Mouse (Mus musculus) ovary, postnatal 14 days (tissue): ENCODE results near the gene 4931428F04Rik.
"Not testable (repeated sequence)": the region's sequence is repeated elsewhere in the genome, so short reads cannot be mapped to it uniquely, and the experiment has no call there.

Experiments used
- DNase-seq: peaks from one replicate; pipeline ENCODE4 v3.0.0; 2022; ENCODE audit warnings: low spot score

The 4931428F04Rik gene

GRCm38 (mm10) chr8:105307670-105308069 is 18.0 kb upstream of the 4931428F04Rik start:
- no peak for DNase-seq

- no peak for DNase-seq
These were observed 16.6 kb upstream of the 4931428F04Rik start for GRCm38 (mm10) chr8:105306146-105306691.

GRCm38 (mm10) chr8:105305211-105306145 is 15.8 kb upstream of the 4931428F04Rik start, which contains the start of gene Elmo3:
Gene Elmo3 (plus strand): TSS chr8:105305601.
- DNase-seq: peak; percentile 49

- DNase-seq: no peak
These were observed 14.9 kb upstream of the 4931428F04Rik start for GRCm38 (mm10) chr8:105304325-105305210.

GRCm38 (mm10) chr8:105303874-105304273 is 14.2 kb upstream of the 4931428F04Rik start:
- no peak for DNase-seq

GRCm38 (mm10) chr8:105303396-105303795 is 13.7 kb upstream of the 4931428F04Rik start:
- no peak for DNase-seq

GRCm38 (mm10) chr8:105299962-105300361 is 10.3 kb upstream of the 4931428F04Rik start:
- DNase-seq: no peak

GRCm38 (mm10) chr8:105298351-105299252 is 8.9 kb upstream of the 4931428F04Rik start:
- no peak for DNase-seq

- peak; percentile 82 for DNase-seq
These were observed 8.0 kb upstream of the 4931428F04Rik start, which contains the start of gene E2f4 for GRCm38 (mm10) chr8:105297511-105298192. Gene E2f4 (plus strand): TSS chr8:105297663.

- DNase-seq: no peak
These were observed 6.4 kb upstream of the 4931428F04Rik start, which contains the start of gene Exoc3l for GRCm38 (mm10) chr8:105295895-105296573. Gene Exoc3l (minus strand): TSS chr8:105296101.

- no peak for DNase-seq
These were observed 5.6 kb upstream of the 4931428F04Rik start for GRCm38 (mm10) chr8:105295256-105295655.

GRCm38 (mm10) chr8:105294776-105295175 is 5.1 kb upstream of the 4931428F04Rik start:
- no peak for DNase-seq

GRCm38 (mm10) chr8:105293405-105293804 is 3.7 kb upstream of the 4931428F04Rik start:
- no peak for DNase-seq

GRCm38 (mm10) chr8:105292471-105292870 is 2.8 kb upstream of the 4931428F04Rik start:
- no peak for DNase-seq

GRCm38 (mm10) chr8:105291802-105292201 is 2.1 kb upstream of the 4931428F04Rik start:
- DNase-seq: not testable (repeated sequence)

- DNase-seq: not testable (repeated sequence)
These were observed 1.7 kb upstream of the 4931428F04Rik start for GRCm38 (mm10) chr8:105291364-105291763.

GRCm38 (mm10) chr8:105290554-105291314 is 1.1 kb upstream of the 4931428F04Rik start:
- peak; percentile 89 for DNase-seq

- DNase-seq: peak; percentile 91
These were observed 519 bp downstream of the 4931428F04Rik start for GRCm38 (mm10) chr8:105288958-105289732.
